Mouse (Mus musculus) adrenal gland (tissue): ENCODE data around the gene Tbl3.
"Not testable (repeated sequence)": the region's sequence is repeated elsewhere in the genome, so short reads cannot be mapped to it uniquely, and the experiment has no call there.

Source experiments
- intact Hi-C: fragments of 180-260 bp; cut with DNase I; formaldehyde crosslinking; loops from one replicate; pipeline ENCODE4 v1.15.1; 2025

Gene Tbl3

GRCm38 (mm10) chr17:24729067-24729466 lies 21.6 kb upstream of the Tbl3 start:
- intact Hi-C loops, result no loop called here

GRCm38 (mm10) chr17:24728184-24728583 lies 20.7 kb upstream of the Tbl3 start:
- intact Hi-C loops, result no loop called here

GRCm38 (mm10) chr17:24727618-24728017 lies 20.2 kb upstream of the Tbl3 start, which contains the start of gene Rpl3l:
Gene Rpl3l, plus strand, starts transcription at chr17:24727820.
- intact Hi-C loops, result no loop called here

- intact Hi-C loops, result no loop called here
These were observed 18.4 kb upstream of the Tbl3 start for GRCm38 (mm10) chr17:24725637-24726390.

GRCm38 (mm10) chr17:24724184-24724583 lies 16.7 kb upstream of the Tbl3 start, which contains the start of gene Ndufb10:
Gene Ndufb10, minus strand, starts transcription at chr17:24724478.
- intact Hi-C loops, result no loop called here

- intact Hi-C loops, result no loop called here
These were observed 16.4 kb upstream of the Tbl3 start for GRCm38 (mm10) chr17:24723881-24724180.

- intact Hi-C loops, result no loop called here
These were observed 15.8 kb upstream of the Tbl3 start for GRCm38 (mm10) chr17:24723122-24723880.

GRCm38 (mm10) chr17:24722220-24722924 lies 14.9 kb upstream of the Tbl3 start:
- intact Hi-C loops, result no loop called here

GRCm38 (mm10) chr17:24721383-24721955 lies 14.0 kb upstream of the Tbl3 start:
- intact Hi-C loops, result not testable (repeated sequence)

GRCm38 (mm10) chr17:24720616-24721015 lies 13.2 kb upstream of the Tbl3 start:
- intact Hi-C loops, result not testable (repeated sequence)

- intact Hi-C loops, result no loop called here
These were observed 12.2 kb upstream of the Tbl3 start for GRCm38 (mm10) chr17:24719494-24720222.

- intact Hi-C loops, result not testable (repeated sequence)
These were observed 11.5 kb upstream of the Tbl3 start for GRCm38 (mm10) chr17:24718938-24719337.

- intact Hi-C loops, result no loop called here
These were observed 10.5 kb upstream of the Tbl3 start, which contains the start of the genes Rnf151 and Rps2 for GRCm38 (mm10) chr17:24717943-24718342. Gene Rnf151, minus strand, starts transcription at chr17:24718063. Gene Rps2, plus strand, starts transcription at chr17:24718116.

GRCm38 (mm10) chr17:24716166-24716682 lies 8.8 kb upstream of the Tbl3 start:
- intact Hi-C loops, result no loop called here

- intact Hi-C loops, result no loop called here
These were observed 8.1 kb upstream of the Tbl3 start for GRCm38 (mm10) chr17:24715556-24715955.

GRCm38 (mm10) chr17:24708646-24709045 lies 1.2 kb upstream of the Tbl3 start:
- intact Hi-C loops, result no loop called here

- intact Hi-C loops, result no loop called here
These were observed 453 bp upstream of the Tbl3 start for GRCm38 (mm10) chr17:24707801-24708425.

- intact Hi-C loops, result no loop called here
These were observed 1.6 kb downstream of the Tbl3 start for GRCm38 (mm10) chr17:24705821-24706220.

- intact Hi-C loops, result no loop called here
These were observed 6.2 kb downstream of the Tbl3 start for GRCm38 (mm10) chr17:24701251-24701650.

- intact Hi-C loops, result no loop called here
These were observed 8.0 kb downstream of the Tbl3 start for GRCm38 (mm10) chr17:24699473-24699872.
